Mouse (Mus musculus) T-helper 2 cell (primary cell): ENCODE measurements around the gene Zfp335.
"Not testable (repeated sequence)": the region's sequence is repeated elsewhere in the genome, so short reads cannot be mapped to it uniquely, and the experiment has no call there.

Experiments used
- in situ Hi-C: fragments of 300-600 bp; cut with MboI, MseI; formaldehyde crosslinking; loops from one replicate; pipeline ENCODE4 v1.15.1; 2025; ENCODE audit warnings: high pct_unique_total_duplicates

Gene Zfp335

DNA sequence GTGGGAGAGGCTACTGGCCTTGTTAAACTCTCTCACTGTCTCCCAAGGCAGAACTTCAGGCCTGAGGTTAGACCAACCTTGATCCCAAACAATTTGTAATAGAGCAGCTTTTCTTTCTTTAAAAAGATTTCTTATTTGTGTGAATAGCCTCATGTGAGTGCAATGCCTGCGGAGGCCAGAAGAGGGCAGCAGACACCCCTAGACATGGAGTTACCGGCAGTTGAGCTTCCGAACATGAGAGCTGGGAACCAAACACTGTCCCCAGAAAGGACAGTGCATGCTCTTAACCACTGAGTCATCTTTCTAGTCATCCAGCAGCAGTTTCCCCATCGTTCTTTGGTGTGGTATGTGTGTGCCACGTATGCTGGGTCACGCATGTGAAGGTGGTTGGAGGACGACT is 44.0 kb downstream of the Zfp335 start:
- in situ Hi-C loops = no loop called here

GRCm38 (mm10) chr2:164866741-164867551 is 44.6 kb downstream of the Zfp335 start:
- in situ Hi-C loops = no loop called here

GRCm38 (mm10) chr2:164864593-164864992 is 47.0 kb downstream of the Zfp335 start:
- in situ Hi-C loops = no loop called here

GRCm38 (mm10) chr2:164863411-164863810 is 48.1 kb downstream of the Zfp335 start:
- in situ Hi-C loops = not testable (repeated sequence)

DNA sequence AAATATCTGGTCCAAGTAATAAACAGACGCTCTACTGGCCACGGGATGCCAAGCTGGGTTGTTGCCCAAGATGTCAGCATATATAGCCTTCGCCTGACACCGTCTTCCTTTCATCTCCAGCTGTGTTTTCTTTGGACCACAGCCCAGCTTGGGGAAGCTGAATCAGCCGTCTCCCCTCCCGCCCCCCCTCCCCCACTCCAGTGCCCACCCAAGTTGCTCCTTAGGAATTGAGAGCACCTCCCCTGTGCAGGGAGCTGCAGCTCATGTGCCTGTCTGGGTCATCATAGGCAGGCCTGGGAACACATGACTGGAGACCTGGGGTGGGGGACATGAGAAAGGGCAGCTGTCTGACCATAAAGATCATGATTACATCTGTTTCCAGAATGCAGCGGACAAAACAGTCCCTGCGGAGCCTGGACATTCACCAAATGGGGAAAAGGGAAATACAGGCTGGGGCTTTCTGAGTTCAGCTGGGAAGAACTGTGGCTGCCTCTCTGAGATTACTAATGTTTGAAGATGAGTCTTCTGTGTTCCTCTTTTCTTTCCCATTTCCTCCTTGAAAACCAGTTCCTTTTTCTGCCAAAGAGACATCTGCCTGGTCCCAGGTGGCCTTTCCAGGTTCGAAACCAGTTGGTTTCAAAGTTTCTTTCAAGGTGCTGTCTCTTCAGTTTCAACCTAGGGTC is 49.2 kb downstream of the Zfp335 start:
- in situ Hi-C loops = no loop called here

- in situ Hi-C loops = no loop called here
Measured at GRCm38 (mm10) chr2:164861094-164861493, 50.5 kb downstream of the Zfp335 start.

- in situ Hi-C loops = no loop called here
Measured at GRCm38 (mm10) chr2:164859640-164860432, 51.7 kb downstream of the Zfp335 start.

DNA sequence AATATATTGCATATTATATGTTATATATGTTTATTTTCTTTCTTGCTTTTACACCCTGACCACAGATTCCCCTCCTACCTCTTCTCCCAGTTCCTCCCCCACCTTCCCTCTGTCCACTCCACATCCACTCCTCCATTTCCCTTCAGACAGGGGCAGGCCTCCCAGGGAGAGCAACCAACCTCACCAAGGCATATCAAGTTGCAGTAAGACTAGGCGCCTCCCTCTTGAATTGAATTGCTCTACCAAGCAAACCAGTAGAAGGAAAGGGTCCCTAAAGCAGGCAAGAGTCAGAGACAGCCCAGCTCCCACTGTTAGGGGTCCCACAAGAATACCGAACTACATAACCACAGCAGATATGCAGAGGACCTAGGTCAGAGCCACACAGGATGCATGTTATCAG is 52.4 kb downstream of the Zfp335 start:
- in situ Hi-C loops = no loop called here

GRCm38 (mm10) chr2:164857842-164858553 is 53.6 kb downstream of the Zfp335 start:
- in situ Hi-C loops = no loop called here

DNA sequence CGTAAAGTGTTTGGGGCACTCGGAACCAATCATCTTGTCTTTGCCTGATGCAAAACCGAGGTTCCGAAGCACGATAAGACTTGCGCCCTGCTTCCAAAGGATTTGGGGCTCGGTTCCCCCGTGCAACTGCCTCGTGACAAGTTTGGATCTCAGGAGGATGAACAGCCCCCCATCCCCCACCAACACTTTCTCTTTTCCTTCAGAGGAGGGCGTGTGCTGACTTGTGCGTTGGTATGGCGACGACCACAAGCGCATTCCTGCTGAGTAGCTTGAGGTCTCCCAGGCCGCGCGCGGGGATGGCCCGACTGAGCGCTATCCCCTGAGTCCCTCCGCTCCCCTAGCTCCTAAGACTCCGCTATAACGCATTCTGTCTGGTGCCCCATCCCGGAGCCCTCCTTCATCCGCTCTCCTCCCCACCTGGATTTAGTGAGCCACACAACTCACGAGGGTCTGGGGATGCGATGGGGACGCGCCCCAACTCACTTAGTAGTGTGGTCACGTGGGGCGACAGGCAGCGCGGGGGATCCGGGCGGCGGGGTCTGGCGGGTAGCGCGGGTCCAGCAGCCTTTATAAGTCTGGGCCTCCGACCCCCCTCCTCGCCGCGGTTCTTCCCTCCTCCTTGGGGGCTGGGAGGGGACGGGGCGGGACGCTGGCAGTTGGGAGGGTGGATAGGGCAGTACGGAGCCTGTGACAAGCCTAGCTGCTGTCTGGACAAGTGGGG is 54.3 kb downstream of the Zfp335 start, which contains the start of gene Pltp:
Gene Pltp, minus strand, starts transcription at position 611 of the 721 bp plus-strand sequence.
- in situ Hi-C loops = no loop called here

DNA sequence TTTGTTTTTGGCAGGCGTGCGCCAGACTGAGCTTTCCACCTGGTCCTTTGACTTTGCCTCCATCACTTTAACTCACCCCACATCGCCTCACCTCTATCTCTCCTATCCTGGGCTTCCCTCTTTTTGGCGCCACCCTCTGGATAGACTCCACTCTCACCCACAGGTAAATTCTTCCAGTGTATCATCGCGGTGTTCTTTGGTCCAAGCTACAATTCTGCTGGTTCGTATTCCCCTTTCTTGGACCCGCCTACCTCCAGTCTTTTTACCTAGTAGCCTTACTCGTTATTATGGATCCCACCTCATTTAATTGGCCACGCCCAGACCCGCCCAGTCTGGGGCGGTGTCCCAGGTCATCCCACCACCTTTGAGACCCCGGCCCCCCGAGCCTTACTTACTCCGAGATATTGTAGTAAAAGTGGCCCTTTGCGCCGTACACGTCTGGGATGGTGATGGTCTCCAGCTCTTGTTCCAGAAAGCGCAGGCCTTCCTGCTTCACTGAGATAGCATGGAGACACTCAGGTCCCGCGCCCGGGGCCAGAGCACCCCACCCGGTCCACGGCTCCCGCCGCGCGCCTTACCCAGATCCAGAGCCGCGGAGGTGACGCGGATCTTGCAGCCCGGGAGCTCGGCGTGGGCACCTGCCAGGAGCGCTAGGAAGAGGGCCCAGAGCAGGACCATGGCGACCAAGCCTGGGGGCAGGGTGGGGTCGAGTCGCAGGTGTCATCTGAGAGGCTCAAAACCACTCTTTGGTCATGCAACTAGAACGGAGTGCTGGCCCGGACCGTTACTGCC is 55.1 kb downstream of the Zfp335 start:
- in situ Hi-C loops = no loop called here

GRCm38 (mm10) chr2:164855572-164855971 is 56.0 kb downstream of the Zfp335 start:
- in situ Hi-C loops = not testable (repeated sequence)

DNA sequence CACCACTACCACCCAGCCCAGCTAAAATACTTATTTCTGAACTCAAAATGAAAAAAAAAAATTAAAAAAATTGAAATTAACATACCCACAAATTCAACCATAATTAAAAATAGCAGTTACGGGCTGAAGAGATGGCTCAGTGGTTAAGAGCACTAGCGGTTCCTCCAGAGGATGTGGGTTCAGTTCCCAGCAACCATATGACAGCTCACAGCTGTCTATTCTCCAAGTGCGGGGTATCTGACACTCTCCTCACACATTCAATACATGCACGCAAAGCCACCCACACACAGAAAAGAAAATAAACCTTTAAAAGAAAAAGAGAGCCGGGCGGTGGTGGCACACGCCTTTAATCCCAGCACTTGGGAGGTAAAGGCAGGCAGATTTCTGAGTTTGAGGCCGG is 61.5 kb downstream of the Zfp335 start:
- in situ Hi-C loops = no loop called here

DNA sequence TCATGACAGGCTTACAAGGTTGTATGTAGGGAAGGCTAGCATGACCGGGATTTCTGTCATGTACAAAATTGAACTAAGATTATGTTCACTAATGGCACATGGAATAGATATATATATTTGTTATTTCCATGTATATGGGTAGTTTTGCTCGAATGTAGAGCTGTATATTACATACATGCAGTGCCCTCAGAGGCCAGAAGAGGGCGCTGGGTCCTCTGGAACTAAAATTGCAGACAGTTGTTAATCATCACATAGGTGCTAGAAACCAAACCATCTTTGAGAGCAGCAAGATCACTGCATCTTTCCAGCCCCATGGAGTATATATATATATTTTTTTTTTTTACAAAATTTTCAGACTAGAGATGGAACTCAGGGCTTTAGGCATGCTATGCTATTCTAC is 65.8 kb downstream of the Zfp335 start:
- in situ Hi-C loops = no loop called here
